Mouse (Mus musculus) testis, adult 2 months (tissue): ENCODE results near the gene Galnt17. TPM values are rescaled to one million over a fixed set of nuclear protein-coding genes. Genes with fewer than 3 reads are reported as not detected.

Experiments used
- H3K27ac ChIP-seq: fragments of 200-500 bp; 2 replicates; pipeline ENCODE4 v1.5.1; 2012; ENCODE audit warnings: low read depth, low read length; ENCODE audit not compliant: control insufficient read depth, insufficient read depth
- H3K27me3 ChIP-seq: fragments of 200-500 bp; 2 replicates; pipeline ENCODE4 v1.6.1; 2012; ENCODE audit warnings: mild to moderate bottlenecking, low read length, moderate library complexity; ENCODE audit not compliant: control insufficient read depth, insufficient read depth
- H3K36me3 ChIP-seq: fragments of 200-500 bp; 2 replicates; pipeline ENCODE4 v1.6.1; 2012; ENCODE audit warnings: mild to moderate bottlenecking, low read length; ENCODE audit not compliant: control insufficient read depth, insufficient read depth
- H3K4me1 ChIP-seq: fragments of 200-500 bp; 2 replicates; pipeline ENCODE4 v1.6.1; 2012; ENCODE audit warnings: low read length; ENCODE audit not compliant: control insufficient read depth, insufficient read depth
- H3K4me3 ChIP-seq: fragments of 200-500 bp; 2 replicates; pipeline ENCODE4 v1.5.1; 2012; ENCODE audit warnings: low read depth, mild to moderate bottlenecking, low read length, moderate library complexity, mixed read lengths; ENCODE audit not compliant: control insufficient read depth
- CTCF ChIP-seq: fragments of 200-500 bp; IDR thresholded peaks from 2 replicates; pipeline ENCODE4 v1.5.1; 2012; ENCODE audit warnings: low read depth, mild to moderate bottlenecking, inconsistent platforms, low read length, moderate library complexity; ENCODE audit not compliant: control insufficient read depth, insufficient read depth, insufficient replicate concordance
- POLR2A ChIP-seq: fragments of 200-500 bp; IDR thresholded peaks from 2 replicates; pipeline ENCODE4 v1.6.1; 2012; ENCODE audit warnings: low read depth, mild to moderate bottlenecking, inconsistent platforms, low read length, moderate library complexity; ENCODE audit not compliant: control insufficient read depth
- polyA plus RNA-seq: library from polyadenylated mRNA; depleted of rRNA; stranded (reverse); fragments of >200 nt; gene quantifications from 2 replicates; pipeline ENCODE4 v1.2.3, GENCODE M21; 2012

Gene Galnt17
- polyA plus RNA-seq, 1 experiment: 0.95 TPM

- no peaks in the 10 kb centered on the region for H3K36me3 ChIP-seq
- H3K27me3 ChIP-seq: no peaks in the 10 kb centered on the region
- H3K4me3 ChIP-seq: no peak overlapping the region
- no peak overlapping the region for H3K27ac ChIP-seq
- TF ChIP-seq POLR2A (no peak), CTCF (no peak)
- H3K4me1 ChIP-seq: no peaks in the 10 kb centered on the region
These were observed 416.6 kb downstream of the Galnt17 start for GRCm38 (mm10) chr5:130891735-130892134.

GRCm38 (mm10) chr5:130880331-130880730 lies 428.0 kb downstream of the Galnt17 start:
- no peaks in the 10 kb centered on the region for H3K4me1 ChIP-seq

GRCm38 (mm10) chr5:130875391-130875790 lies 432.9 kb downstream of the Galnt17 start:
- Histone ChIP-seq H3K4me3 (no peak overlapping the region), H3K4me1 (no peaks in the 10 kb centered on the region), H3K27me3 (no peaks in the 10 kb centered on the region), H3K27ac (no peak overlapping the region), H3K36me3 (no peaks in the 10 kb centered on the region)
- TF ChIP-seq CTCF (no peak), POLR2A (no peak)

More at GRCm38 (mm10) chr5:130880331-130880730, 428.0 kb downstream of the Galnt17 start:
- H3K27ac ChIP-seq: no peak overlapping the region
- TF ChIP-seq POLR2A (no peak), CTCF (no peak)
- no peaks in the 10 kb centered on the region for H3K36me3 ChIP-seq
- H3K27me3 ChIP-seq: no peaks in the 10 kb centered on the region
- H3K4me3 ChIP-seq: no peak overlapping the region

GRCm38 (mm10) chr5:130871086-130871485 lies 437.2 kb downstream of the Galnt17 start:
- Histone ChIP-seq H3K36me3 (no peaks in the 10 kb centered on the region), H3K27ac (no peak overlapping the region), H3K4me3 (no peak overlapping the region), H3K27me3 (no peaks in the 10 kb centered on the region), H3K4me1 (no peaks in the 10 kb centered on the region)
- TF ChIP-seq CTCF: no peak
- TF ChIP-seq POLR2A: no peak

DNA sequence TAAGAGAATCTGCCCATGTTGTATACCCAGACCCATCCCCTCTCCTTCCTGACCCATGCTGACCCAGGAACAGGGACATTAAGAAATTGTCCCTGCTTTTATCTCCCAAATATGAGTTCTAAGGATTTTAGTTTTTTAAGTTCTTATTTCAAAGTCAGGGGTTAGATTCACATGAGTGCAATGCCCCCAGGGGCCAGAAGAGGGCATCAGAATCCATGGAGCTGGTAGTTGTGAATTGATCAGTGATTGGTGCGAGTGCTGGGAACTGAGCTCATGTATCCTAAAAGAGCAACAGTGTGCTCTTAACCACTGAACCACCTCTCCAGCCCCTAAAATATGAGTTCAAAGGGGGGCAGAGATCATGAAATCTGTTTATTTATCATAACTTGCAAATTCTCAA lies 438.4 kb downstream of the Galnt17 start:
- H3K4me1 ChIP-seq: no peaks in the 10 kb centered on the region
- H3K27ac ChIP-seq: no peak overlapping the region
- H3K4me3 ChIP-seq: no peak overlapping the region
- no peaks in the 10 kb centered on the region for H3K27me3 ChIP-seq
- H3K36me3 ChIP-seq: no peaks in the 10 kb centered on the region
- no peak for TF ChIP-seq POLR2A
- TF ChIP-seq CTCF: no peak

GRCm38 (mm10) chr5:130862302-130862701 lies 446.0 kb downstream of the Galnt17 start:
- TF ChIP-seq CTCF (no peak), POLR2A (no peak)
- Histone ChIP-seq H3K27ac (no peak overlapping the region), H3K27me3 (no peaks in the 10 kb centered on the region), H3K4me1 (peaks cover 3% of the 10 kb centered on the region; the same call in 1 of the 2 replicates), H3K4me3 (no peak overlapping the region), H3K36me3 (no peaks in the 10 kb centered on the region)

GRCm38 (mm10) chr5:130859736-130860135 lies 448.6 kb downstream of the Galnt17 start:
- no peaks in the 10 kb centered on the region for H3K36me3 ChIP-seq
- no peak overlapping the region for H3K4me3 ChIP-seq
- no peaks in the 10 kb centered on the region for H3K27me3 ChIP-seq
- peak; percentile 54; the same call in 1 of the 2 replicates for TF ChIP-seq CTCF
- TF ChIP-seq POLR2A: no peak
- H3K27ac ChIP-seq: no peak overlapping the region
- H3K4me1 ChIP-seq: peaks cover 3% of the 10 kb centered on the region; the same call in 1 of the 2 replicates

DNA sequence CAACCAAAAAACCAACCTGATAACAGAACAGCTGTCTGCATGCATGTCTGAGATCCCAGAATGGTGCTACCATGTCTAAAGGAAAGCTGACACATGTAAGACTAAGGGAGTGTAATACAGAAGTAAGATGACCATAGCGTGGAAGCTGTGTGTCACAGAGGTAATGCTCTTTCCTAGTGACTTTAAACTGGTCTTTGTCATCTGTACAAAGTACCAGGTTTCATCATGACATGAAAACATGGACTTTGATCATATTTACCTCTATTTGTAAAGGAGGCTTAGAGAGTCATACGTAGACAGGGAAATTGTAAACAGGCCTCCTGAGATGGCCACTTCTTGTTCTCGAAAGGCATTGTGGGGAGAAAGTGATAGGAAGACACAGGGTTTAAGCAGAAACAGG lies 449.6 kb downstream of the Galnt17 start:
- H3K36me3 ChIP-seq: no peaks in the 10 kb centered on the region

More for the DNA sequence above, 449.6 kb downstream of the Galnt17 start:
- H3K27ac ChIP-seq: no peak overlapping the region
- peaks cover 3% of the 10 kb centered on the region; the same call in 1 of the 2 replicates for H3K4me1 ChIP-seq
- H3K4me3 ChIP-seq: no peak overlapping the region
- TF ChIP-seq POLR2A (no peak), CTCF (no peak)
- H3K27me3 ChIP-seq: no peaks in the 10 kb centered on the region
